Mouse (Mus musculus) spleen, adult 18-20 months (tissue): ENCODE measurements at regions not wholly inside any gene's neighbourhood (a gene's known extent, or its start where the extent isn't known, plus 50 kb on each side); places are given as distances from the start of the nearest gene placed in this dataset.
"Not testable (repeated sequence)": the region's sequence is repeated elsewhere in the genome, so short reads cannot be mapped to it uniquely, and the experiment has no call there.

Experiments used
- DNase-seq, 2 experiments: peaks; one replicate each; pipeline ENCODE4 v3.0.0; 2022; ENCODE audit warnings: mixed read lengths in 2 of 2

DNA sequence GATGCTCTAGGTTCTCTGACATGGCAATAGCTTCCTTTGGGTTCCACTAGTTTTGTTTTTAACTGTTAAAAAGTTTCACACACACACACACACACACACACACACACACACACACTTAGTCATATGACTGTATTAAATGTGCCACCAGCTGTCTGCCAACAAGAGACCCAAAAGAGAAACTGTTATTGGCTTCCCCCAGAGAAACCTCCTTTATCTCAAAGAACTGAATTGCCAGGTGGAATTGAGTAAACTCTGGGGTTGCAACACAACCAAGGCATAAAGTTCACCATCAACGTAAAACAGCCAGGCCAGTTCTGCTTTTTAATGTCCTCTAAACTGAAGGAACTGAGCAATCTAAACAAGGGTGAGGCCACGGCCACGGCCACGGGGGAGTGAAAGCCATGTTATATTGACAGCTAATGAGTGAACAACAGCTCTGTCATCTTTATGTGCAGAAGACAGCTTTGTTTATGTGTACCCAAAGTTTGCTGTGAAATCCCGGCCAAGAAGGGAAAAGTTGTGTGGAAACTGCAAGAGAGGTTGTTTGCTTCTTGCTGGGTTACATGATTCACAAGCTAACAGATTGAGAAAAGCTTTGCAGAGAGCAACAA lies 69.3 kb downstream of the Btg1 start:
- DNase-seq, result no peak

DNA sequence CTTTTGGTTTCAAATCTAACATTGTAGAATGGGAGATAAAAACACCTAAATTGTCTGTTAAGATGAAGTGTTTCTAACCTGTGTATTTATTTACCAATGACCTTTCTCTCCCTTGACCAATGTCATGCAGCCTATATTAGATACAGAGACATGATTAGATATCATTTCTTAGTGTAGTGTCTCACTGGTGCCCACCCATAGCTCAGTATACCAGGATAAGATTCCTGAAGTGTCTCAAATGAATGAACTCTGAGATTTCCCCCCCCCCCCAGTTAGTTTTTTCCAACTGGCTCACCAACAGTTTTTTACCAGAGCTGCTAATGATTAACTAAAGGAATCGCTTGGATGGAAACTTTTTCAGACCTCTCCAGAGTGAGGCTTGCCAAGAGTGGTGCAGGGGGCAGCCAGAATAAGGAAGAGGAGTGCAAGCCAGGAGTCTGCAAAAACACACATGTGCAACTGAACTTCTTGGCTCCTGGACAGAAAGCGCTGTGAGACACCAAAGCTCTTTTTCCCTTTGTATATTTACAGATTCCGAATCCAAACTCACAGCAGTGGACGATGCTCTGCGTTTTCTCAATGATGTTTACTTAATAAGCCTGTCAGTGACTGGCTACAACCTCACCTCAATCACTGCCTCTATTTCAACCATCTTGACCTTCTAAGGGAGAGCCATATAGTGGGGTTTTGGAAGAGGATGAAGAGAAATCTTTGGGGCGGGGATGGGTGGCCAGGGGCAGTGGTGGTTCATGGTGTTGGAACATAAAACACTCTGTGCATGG lies 70.0 kb downstream of the Btg1 start:
- no peak for DNase-seq

DNA sequence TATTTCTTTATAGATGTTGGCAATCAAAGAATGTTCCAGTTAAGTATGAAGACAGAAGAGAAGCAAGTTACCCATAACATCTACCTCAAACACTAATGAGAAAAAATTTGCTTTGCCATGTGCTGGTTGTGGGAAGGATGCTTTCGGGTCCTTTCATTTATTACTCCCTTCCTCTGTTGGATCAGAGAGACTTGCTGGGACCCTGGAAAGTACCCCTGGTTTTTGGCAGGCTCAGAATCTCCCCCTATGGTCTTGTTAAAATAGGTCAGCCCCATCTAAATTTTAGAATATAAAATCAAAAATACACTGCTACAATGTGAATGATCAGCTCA lies 70.6 kb downstream of the Btg1 start:
- DNase-seq, result no peak

DNA sequence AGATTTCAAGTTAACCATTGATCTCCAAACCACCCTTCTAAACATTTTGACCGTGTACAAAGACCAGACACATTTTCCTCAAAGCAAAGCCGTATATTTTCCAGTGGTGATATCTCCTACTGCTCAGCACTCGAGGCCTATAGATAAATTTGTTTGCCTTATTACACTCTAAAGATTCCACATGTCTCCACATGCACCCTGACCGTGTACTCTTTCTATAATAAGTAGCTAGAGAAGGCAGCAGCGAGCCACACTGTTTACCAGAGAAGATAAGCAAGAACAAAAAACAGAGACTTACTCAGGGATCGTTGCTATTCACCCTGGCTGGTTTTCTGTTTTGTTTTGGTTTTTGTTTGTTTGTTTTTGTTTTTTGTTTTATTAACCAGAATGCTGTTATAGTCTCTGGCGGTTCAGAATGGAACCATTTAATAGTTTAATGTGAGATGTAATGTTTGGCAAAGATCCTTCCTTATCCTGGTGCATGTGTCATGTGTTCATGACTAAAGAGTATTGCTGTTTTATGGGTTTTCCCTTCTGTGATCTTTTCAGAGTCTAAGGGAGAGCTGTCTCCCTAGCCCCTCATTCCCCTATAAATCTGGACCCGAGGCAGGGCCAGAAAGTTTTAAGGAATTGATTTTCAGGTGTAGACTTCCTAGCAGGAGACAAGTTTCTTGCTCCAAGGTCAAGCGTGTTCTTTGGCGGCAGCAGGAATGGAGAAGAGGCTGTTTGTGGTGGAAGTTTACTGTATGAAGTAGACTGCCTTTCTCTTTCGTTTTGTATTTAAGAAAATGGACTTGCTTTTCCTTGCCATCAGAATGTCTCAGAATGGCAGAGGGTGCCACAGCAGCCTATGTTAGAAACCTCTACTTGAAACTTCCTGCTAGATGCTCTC lies 73.4 kb downstream of the Btg1 start:
- no peak for DNase-seq

DNA sequence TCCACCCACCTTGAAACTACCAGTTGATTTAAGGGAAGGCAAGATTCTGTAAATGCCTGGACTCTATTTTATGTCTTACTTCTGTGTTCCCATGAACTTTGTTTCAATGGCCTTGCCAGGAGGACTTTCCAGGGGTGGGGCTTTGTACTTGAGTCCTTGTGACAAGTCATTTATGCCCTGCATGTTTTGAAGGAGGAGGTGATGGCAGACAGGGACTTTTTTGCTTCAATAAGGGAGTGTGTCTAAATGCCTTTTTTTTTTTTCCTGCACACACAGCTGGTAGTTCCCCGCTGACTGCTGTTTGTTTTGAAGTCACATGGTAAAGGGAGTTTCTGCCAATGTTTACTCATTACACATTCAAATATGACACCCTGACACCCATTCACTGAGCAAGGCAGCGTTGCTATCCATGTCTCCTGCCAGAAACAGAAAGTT lies 74.1 kb downstream of the Btg1 start:
- no peak for DNase-seq

DNA sequence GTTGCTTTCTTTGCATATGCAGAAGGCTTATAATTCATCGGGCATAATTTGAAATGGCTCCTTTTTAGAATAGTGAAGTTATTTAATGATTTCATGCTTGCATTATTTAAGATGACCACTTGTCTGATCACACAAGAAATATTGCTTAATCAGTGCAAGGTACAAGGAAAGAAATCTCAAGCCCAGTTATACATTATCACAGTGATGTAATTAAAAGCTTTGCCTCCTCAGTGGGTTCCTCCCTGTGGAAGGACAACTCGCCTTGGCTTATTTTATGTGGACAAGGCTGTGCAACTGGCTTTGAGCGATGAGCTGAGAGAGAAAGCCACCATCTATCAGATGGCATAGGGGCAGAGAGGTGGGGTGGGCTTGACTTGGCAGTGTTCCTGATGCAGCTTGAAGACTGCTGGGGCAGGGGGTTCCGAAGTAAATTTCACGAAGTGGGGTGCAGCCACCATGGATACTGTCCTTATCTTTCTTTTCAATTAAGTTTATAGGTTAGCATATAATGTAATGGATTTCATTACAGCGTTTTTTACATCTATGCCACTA lies 74.6 kb downstream of the Btg1 start:
- DNase-seq, result no peak

DNA sequence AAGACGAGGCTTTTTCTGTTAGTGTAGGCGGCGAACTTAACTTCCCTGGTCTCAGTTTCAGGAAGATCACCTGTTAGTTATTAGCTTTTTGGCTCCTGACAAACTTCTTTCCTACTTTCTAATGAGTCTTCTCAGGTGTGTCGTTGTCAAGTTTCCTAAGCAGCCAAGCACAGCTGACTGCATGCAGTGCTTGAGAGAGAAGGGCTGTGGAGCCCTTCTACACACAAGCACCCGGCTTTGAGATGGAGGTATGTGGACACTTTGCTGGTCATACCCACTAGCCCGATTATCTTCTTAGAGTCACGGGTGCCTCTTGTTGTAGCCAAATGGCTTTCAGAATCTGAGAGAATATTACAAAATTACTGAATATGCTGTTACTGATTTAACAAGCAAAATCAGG lies 76.0 kb downstream of the Btg1 start:
- no peak for DNase-seq

DNA sequence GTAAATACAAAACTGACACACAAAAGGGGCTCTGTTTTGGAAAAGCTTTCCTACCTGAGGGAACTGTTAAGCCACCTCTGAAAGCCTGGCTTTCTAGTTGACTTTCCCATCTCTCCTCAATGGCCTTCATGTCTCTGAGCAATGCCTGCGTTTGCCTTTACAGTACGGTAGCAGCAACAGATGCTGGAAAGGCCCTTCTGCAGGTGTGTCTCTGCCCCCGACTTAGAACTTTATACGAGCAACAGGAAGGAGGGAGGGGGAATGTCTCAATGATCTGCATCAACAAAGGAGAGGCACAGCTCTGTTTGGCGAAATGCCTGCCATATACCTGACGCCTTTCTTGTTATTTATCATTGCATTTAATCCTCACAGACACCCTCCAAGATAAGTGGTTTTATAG lies 77.0 kb downstream of the Btg1 start:
- no peak for DNase-seq

DNA sequence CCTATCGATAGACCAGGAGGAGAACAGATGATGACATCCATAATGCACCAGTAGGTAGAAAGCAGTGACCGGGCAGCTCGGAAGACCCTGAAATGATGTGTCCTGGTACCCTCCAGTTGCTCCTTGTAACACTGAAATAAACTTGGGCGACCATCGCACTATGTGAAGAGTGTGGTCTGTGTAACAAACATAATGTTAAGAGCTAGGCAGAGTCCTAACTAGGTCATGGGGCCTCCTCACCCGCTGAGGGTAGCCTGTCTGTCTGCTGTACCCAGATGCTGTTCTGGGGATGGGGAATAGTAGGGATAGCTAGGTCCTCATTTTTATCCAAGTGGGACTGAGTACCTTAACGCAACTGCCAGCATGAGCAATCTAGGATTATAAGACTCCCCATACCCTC lies 79.8 kb downstream of the Btg1 start:
- DNase-seq, result no peak

DNA sequence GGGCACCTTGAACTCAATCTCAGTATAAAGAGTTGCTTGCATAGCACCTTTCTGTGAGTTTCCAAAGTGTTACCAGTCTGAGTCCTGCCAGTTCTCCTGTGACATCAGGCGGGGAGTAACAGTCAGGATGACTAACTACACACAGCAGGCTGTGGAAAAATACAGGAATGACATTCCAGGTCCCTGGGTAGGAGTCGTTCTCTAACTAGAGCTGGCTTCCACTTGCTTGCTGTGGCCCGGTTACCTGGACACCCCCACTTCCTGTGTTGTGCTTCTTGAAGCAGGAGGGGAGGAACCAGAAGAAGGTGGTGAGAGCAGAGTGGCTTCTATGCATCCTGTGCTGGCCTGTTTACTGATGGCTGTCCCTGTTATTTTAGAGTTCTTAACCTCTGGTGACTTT lies 81.0 kb downstream of the Btg1 start:
- peak in 1 of 2 experiments; percentile 28 for DNase-seq

DNA sequence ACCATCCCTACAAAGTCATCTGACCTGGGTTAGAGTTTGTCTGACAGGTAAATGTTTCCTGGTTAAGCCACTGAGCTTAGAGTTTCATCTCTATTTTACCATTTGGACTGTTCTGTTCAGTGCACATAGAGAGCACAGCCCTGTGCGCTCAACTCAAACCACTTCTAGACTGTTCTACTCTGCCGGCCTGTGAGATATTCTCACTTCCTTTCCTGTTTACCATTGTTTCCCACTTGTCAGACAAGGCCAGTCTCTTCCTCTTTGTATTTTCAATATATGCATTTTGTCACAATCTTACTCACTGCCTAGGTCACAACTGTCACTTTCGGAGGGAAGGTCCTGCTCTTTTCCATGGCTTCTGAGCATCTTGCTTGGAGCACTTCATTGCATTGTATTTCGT lies 89.8 kb downstream of the Btg1 start:
- no peak for DNase-seq

DNA sequence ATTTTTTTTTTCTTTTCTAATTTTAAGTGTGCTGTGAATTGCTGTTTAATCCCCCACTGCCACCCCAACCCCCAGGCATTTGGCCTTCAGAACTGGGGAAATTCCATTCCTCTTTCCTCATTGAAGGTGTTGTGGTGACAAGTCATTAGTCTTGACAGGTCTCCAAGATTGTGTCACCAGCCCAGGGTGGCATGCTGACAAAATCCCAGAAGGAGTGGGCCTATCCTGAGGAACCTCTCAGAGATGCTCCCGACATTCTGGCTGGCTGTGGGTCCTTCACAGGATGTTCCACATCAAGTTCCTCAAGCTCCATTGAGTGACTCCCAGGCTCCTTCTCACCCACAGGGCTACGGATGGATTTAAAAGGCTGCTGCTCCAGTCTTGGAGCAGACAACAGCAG lies 91.7 kb downstream of the Btg1 start:
- DNase-seq, result no peak

DNA sequence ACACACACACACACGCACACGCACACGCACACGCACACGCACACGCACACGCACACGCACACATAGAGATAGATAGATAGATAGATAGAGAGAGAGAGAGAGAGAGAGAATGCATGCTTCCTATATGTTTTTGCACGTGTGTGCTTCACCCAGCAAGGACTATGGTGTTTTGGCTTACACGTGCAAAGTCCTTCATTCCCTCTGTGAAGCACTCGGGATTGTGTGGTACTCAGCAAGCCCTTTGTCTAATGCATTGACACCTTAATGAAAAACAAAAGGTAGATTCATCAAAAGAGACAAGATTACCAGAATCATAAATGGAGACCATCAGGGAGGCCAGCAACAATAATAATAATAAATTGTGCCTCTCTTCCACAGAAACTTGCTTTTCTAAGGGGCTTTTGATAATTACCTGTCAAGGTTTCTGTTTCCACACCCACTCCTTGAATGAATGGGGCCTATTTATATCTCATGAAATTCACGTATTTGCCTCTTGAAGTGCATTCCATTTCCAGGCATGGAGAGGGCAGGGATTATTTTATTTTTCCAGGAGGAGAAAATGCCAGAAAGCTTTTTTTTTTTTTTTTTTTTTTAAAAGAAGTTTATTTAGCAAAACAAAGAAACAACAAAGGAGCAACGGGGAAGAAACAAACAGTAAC lies 93.0 kb downstream of the Btg1 start:
- no peak for DNase-seq

DNA sequence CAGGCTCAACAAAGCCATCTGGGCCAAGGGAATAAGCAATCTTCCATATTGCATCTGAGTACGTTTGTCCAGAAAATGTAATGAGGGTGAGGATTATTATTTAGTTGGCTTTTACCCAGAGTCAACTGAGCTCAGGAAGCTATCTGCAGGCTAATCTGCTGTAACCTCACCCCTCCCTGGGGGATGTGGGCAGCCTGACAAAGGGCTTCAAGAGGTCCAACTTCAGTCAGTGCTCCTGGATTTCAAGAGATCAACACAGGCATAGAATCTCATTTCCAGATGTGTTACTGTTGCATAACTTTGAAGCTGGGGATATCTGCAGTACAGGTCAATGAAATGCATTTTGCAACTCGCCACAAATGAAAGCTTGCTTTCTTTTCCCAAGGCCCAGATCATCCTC lies 95.2 kb downstream of the Btg1 start:
- DNase-seq, result no peak

DNA sequence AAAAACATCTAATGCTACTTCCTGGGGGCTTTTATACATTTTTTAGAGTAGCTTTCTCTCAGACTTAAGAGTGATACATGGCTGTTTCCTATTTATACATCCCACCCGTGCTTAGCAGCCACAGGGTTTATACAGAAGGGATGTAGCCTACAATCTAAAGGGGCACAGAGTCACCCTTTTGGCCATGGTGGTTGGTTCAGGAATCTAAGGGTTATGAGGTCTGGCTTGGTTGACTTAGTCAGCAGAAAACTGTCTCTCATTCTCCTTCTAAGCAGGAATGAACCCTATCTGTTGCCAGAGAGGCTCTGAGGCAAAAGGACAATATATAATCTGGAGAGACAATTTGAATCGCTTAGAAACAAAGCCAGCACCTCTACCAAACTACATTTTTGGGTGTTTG lies 97.9 kb downstream of the Btg1 start:
- no peak for DNase-seq

DNA sequence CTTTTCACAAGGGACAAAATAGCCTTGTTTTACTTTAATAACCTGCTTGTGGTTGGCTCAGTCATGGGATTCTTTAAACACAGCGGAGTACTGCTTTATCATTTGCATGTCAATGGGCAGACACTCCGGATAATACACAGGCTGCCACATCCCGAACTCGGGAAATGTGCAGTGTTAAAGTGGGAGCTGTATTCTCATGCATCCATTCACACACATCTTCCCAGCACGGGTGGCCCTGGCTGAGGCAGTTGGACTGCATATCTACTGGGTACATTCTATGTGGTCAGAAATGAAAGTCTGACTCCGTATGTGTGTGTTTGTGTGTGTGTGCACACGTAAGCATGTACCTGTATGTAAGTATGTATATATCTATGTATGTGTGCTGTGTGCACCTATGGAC lies 100.5 kb downstream of the Btg1 start:
- DNase-seq, result no peak

DNA sequence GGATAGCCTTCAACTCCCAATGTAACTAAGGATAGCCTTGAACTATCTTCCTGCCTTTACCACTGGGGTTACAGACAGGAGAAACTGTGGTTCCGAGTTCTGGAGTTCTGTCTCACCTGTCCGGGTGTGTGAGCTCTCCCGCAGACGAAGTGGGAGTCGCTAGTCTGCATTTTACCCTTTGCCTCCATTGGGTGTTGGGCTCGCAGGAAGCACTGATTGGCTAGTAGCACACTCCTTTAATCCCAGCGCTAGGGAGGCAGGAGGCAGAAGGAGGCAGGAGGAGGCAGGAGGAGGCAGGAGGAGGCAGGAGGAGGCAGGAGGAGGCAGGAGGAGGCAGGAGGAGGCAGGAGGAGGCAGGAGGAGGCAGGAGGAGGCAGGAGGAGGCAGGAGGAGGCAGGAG lies 101.9 kb downstream of the Btg1 start:
- not testable (repeated sequence) for DNase-seq

DNA sequence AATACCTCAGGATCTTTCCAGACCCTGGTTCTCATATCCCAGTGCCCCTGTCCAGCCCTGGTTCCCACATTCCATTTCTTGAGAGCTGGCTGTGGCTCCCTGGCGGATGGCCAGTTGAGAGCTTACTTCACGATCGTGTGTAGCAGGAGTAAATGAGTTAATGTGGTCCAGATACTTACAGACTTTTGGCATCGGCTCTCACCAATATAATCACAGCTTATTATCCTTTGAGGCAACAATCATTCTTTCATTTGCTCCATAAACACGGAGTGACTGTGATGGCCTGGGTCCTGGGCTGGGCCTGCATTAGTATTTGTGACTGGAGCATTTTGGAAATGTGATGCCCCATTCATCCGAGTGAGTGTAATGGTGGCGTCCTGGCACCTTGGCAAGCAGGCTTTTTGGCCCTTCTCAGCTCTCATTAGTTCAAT lies 103.5 kb downstream of the Btg1 start:
- no peak for DNase-seq

DNA sequence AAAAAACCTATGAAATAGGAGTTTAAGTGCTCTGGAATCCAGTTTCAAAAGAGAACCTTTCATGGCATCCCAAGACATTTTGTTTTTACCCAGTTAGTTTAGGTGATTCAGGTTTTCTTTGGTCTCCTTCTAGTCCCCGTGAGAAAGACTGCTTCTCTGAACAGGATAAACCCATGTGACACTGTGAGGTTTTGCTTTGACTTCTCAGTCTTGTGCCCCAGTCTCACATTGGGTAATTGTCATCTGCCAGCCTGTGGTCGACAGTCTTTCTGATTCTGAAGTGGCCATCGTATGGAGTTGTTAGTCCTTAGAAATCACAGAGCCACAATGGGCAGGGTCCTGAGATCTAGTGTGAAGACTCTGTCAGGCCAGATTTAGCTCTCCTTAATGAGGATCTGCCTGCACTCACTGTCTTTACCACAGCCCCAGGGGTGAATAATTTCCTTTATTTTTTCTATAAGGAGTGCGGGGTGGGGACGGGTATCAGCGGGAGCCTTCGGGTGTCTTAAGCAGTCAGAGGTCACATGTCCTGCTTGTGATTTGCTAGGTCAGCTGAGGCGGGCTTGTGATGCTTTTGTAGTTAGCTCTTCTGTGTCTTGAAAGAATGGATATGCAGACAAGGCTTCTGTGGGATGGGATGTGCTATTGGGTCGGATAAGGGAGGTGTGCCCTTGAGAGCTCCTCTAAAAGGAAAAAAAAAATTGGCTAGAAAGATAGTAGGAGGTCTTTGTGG lies 104.3 kb downstream of the Btg1 start:
- DNase-seq, result no peak

DNA sequence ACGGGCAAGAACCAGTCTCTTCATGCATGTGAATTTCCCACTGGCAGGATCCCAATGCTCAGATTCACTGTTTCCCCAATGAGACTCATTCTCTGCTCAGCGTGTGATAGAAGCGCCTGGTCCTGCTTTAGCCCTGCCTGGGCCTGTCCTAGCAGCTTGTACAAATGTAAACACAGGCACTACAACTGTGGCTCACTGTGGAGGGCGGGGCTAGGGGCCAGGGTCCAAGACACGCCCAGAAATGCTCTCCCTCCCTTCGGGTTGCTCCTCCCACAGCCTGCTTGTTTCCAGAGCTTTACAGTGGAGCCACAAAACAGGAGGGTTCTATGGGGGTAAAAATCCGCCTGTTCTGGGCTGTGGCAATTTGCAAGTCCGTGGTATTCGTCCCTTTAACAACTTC lies 105.7 kb downstream of the Btg1 start:
- DNase-seq, result peak in 1 of 2 experiments; percentile 14

DNA sequence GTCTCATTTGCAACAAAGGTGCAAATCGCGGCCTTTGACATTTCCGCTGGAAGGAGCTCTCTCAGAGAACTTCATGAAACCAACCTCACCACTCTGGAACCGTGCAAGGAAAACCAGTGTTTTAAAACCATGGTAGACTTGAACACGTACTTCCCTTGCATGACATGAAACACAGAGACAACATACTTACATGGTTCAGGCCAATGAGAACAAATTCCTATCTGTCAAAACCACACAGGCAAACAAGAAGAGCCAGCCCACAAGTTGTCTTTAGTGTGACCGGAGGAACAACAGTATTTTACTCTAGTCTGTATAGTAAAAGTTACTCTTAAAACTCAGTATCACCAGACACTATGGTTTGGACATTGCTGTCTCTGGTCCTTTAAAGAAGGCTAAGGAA lies 106.3 kb downstream of the Btg1 start:
- no peak for DNase-seq
